Mouse (Mus musculus): ENCODE measurements at regions not wholly inside any gene's neighbourhood (a gene's known extent, or its start where the extent isn't known, plus 50 kb on each side); places are given as distances from the start of the nearest gene placed in this dataset.

DNA sequence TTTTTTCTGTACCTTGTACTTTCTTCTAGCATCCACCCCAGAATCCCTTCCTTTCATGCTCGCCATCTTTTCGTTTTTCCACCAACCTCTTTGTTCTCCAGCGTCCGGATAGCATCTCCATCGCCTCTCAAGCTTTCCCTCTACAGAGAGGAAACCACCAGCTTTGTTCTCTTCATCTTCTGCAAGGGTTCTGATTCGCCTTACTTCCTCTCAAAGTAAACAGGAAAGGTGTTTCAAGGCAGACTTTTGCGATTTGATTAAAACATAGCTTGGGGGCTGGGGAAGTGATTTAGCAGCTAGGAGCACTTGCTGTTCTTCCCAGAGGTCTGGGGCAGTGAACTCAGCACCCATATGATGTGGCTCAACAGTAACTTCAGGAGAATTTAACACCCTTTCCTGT, 71.4 kb downstream of the Emp1 start:
- DNase-seq = no peak

GRCm38 (mm10) chr6:135436315-135436714, 74.0 kb downstream of the Emp1 start:
- DNase-seq = no peak

- no peak for DNase-seq
Observed at GRCm38 (mm10) chr6:135438271-135438670, 75.9 kb downstream of the Emp1 start.

DNA sequence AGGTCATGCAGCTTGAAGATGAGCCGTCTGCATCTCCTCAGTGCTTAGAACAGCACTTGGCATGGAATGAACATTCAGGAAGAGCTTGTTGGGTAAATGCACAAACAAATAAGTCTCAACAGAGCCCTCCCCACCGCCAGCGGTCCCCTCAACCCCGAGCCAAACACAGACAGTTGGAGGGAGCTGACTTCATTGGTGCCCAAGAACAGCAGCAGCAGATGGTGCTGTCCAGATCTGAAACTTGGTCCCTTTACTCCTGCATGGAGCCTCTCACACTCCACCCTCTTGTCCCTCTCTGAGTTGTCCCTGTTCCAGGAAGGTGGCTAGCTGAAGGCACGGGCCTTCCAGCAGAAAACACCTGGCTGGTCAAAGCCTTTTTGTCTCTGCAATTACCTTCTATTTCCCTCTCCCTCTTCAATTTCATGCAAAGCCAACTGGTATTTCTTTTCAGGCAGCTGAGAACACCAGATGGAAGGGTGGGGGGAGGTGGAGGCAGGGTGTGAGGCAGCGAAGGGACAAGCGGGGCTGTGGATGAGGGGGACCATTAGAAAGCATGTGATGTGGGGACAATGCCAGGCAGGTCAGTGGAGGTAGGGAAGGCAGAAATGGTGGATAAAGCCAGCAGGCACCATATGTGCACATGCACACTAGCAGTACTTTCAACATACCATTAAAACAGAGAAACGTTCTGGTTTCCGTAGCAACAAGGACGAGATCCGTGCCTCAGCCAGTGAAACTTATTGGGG, 79.0 kb downstream of the Emp1 start:
- no peak for DNase-seq

DNA sequence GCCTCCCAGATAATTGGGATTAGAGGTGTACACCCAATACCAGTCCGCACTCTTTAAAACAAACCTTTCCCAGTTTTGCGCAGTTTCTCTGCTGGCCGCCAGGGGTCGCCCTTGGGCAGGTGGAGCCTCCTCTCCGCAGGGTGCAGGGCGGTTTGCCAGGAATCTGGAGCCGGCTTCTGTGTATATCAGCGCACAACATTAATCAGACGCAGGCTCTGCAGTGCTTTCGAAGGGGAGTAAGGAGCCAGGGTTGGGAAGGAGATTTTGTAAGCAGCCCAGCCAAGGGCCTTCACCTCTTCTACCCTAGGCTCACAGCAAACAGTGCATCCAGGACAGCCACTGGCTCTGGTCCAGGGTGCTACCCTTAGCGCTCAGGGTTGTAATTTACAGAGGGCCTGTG, 82.3 kb downstream of the Emp1 start:
- peak; percentile 78 for DNase-seq

- no peak for DNase-seq
Observed at GRCm38 (mm10) chr6:135445070-135445469, 82.7 kb downstream of the Emp1 start.

- DNase-seq = no peak
Observed at GRCm38 (mm10) chr6:135447801-135448200, 85.5 kb downstream of the Emp1 start.

DNA sequence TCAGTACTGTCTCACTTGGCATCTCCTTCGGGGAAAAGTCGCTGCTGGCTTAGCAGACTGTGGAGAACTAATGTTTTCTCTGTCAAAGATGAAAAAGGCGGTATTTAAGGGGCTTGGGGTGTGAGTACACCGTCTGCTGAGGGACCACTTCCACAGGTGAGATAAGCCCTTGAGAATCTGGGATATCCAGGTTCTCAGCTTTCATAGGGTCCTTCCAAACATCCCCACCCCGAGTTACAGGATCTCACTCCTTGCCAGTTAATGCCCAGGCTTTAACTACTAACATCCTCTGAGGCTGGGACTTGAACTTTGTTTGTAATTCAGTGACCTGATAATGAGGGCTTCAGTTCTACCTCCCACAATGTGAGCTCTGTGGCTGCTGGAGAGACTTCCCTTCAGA, 86.9 kb downstream of the Emp1 start:
- DNase-seq = no peak

DNA sequence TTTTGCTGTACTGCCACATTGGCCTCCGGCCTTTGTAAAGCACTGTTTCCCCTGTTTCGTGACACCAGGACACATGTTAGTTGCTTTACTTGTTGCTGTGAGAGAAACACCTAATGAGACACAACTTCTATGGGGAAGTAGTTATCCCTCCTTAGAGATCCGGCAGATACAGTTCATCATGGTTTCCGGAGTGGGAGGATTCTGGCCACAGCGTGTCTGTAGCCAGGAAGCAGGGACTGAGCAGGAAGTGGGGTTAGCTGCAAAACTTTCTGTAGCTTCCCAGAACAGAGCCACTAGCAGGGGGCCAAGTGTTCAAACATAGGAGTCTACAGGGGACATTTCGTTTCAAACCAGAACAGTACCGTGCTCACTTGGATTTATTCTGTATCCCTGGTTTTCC, 88.2 kb downstream of the Emp1 start:
- no peak for DNase-seq

GRCm38 (mm10) chr6:135451165-135451797, 88.9 kb downstream of the Emp1 start:
- no peak for DNase-seq

GRCm38 (mm10) chr6:135453041-135453440, 90.7 kb downstream of the Emp1 start:
- no peak for DNase-seq

DNA sequence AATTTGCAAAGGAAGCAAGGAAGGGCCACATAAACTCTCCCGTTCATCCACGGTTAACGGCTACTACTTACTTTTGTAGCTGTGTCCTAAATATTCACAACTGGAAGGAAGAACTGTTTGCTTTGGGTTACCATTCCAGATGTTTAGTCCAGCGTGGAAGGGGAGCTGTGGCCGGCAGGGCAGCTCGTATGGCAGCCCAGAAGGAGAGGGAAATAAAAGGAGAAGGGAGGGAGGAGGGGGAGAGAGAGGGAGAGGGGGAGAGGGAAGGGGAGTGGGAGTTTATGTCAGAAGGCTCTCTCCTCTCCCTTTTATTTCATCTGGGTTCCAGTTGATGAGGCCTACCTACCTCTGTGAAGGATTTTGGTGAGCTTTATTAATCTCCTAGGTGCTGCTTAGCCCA, 110.2 kb downstream of the Emp1 start:
- no peak for DNase-seq

GRCm38 (mm10) chr6:135473146-135473545, 110.8 kb downstream of the Emp1 start:
- DNase-seq = no peak

DNA sequence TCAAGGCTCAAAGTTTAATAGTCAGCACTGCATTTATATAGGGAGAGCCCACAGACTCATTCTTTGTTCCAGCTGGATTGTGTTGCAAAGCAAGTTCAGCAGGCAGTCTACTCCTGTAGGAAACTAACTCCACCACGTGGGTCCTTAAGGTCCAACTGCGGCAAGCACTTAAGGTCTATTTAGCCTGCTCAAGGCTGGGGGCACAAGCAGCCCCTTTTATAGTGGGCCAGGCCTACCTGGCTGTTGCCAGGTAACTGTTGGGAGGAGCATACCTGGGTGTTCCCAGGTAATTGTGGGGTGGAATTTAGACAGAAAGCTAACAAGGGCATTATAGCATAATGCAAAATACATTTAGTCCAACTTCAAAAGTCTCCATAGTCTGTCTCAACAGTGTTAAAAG, 126.5 kb downstream of the Emp1 start:
- DNase-seq = no peak

DNA sequence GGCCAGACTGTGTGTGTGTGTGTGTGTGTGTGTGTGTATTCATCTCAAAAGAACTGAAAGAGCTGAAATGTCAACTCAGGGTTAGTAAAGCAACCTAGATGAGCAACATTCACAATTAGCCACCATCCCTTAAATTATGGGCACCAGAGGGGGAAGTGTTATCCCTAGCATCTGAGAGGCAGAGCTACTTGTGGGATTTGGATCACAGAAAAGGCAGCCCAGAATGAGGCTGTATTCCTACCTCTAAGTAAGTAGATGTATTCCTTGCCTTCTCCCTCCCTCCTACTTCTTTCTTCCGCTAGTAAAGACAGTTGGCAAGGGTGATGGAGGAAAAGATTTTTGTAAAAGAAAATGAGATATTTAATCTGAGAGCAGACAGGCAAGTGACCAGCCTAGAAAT, 131.6 kb downstream of the Emp1 start:
- DNase-seq = no peak

- DNase-seq = no peak
Observed at GRCm38 (mm10) chr6:135495841-135496240, 133.5 kb downstream of the Emp1 start.

GRCm38 (mm10) chr6:135498592-135498991, 136.2 kb downstream of the Emp1 start:
- no peak for DNase-seq

GRCm38 (mm10) chr6:135500381-135500780, 138.0 kb downstream of the Emp1 start:
- DNase-seq = no peak

DNA sequence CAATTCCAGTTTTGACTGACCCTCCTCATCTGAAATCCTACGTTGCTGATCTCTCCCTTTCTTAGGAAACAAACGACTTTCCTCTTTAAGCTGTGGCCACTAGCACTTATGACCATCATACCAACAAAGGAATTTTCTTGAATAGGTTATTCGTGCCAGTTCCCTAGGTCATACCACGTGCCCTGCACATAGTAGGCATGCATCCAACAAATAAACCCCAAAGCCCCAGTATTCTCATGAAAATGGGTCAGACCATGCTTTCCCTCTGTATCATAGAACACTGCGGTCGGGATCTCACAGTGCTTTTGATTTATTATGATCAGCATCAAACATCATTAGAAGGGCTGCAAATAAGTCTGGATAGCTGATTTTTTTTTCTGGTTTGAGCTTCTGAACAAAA, 139.4 kb downstream of the Emp1 start:
- DNase-seq = no peak

DNA sequence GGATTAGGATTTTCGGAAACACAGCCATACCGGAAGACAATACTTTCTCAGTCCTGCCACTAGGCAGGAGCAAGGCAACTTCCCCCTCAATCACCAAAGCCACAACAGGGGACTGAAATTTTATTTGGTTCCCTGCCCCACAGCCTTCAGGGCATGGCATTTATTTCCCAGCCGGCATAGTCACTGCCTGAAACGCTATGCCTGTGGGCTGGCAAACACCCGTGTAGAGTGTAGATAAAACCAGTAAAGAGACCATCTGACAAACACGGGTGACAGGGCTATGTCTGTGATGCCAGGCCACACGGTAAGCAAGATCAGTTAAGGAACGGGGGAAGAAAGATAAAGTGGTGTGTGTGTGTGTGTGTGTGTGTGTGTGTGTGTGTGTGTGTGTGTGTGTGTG, 140.1 kb downstream of the Emp1 start:
- no peak for DNase-seq

DNA sequence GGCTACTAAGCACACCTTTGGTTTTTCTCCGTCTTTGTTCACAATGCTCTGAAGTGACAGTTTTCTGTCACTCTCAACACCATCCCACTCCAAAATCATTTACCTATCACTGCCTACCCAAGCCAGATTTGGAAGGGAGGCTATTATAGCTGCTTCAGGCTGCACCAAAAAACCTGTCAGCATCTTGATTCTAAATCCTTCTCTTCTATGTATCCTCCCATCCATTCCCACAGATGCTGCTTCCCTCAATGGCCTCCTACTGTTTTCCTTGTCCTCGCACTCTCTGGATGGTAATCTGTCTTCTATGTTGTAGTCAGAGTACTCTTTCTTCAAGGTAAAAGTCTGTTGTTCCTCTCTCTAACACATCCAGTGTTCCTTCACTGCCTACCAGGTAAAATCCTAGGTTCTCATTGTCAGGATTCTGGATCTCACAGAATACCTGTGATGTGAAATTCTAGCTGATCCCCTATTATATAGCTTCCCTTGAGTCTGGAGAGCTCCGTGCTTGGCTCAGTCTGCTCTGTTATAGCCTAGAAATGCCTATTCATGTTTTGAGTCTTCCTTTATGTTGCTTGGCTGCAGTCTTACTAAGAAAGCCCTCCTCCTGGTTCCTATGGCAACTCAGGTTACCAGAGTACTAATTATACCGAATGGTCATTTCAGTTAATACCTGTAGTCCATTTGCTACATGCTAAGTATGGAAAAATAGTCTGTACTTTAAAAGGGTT, 156.5 kb downstream of the Emp1 start:
- no peak for DNase-seq

GRCm38 (mm10) chr6:135519438-135519803, 157.1 kb downstream of the Emp1 start:
- no peak for DNase-seq

- no peak for DNase-seq
Observed at GRCm38 (mm10) chr6:135520868-135521267, 158.5 kb downstream of the Emp1 start.

DNA sequence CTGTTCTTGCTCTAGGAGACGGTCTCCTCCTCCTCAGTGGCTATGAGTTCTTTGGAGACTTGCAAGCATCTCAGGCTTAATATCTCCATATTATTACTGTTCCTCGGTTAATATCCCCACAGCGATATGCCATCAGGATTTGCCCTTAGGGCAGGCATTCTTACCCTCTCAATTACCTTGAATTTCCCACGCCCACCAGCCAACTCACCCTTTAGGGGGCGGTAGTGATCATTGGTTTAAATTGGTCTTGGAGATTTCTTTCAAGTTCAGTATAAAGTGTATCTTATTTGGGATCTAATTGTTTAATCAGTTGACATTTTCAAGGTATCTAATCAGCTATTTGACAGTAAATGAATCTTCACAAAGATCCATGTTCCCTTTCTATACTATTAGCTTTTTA, 162.5 kb downstream of the Emp1 start:
- peak; percentile 13 for DNase-seq

Measured in cerebellum, adult 9-11 months (tissue).